Mouse (Mus musculus) liver, embryonic 13.5 days (tissue): ENCODE results near the gene Dhx33. TPM values are rescaled to one million over a fixed set of nuclear protein-coding genes. Genes with fewer than 3 reads are reported as not detected.
A peak's percentile ranks its signal among the peaks of the same experiment; 100 is the strongest.

Source experiments
- ATAC-seq: fragments of 200-750 bp; cut with Nextera tagmentation; 2 replicates; pipeline ENCODE4 v1.8.0; 2017; ENCODE audit warnings: low read depth, mild to moderate bottlenecking, moderate number of reproducible peaks, moderate library complexity
- DNase-seq: peaks from one replicate; pipeline ENCODE4 v3.0.0; 2022
- H3K27ac ChIP-seq: fragments of 300-500 bp; sonication (generic); 2 replicates; pipeline ENCODE4 v1.5.1; 2015; ENCODE audit warnings: moderate library complexity, mild to moderate bottlenecking, inconsistent platforms
- H3K27me3 ChIP-seq: fragments of 300-500 bp; sonication (generic); 2 replicates; pipeline ENCODE4 v1.6.1; 2015; ENCODE audit warnings: mild to moderate bottlenecking, inconsistent platforms
- H3K36me3 ChIP-seq: fragments of 300-500 bp; sonication (generic); 2 replicates; pipeline ENCODE4 v1.6.1; 2015; ENCODE audit warnings: mild to moderate bottlenecking, inconsistent platforms
- H3K4me1 ChIP-seq: fragments of 300-500 bp; sonication (generic); replicated peaks from 2 replicates; pipeline ENCODE4 v1.6.1; 2015; ENCODE audit warnings: inconsistent platforms
- H3K4me2 ChIP-seq: fragments of 300-500 bp; sonication (generic); 2 replicates; pipeline ENCODE4 v1.6.1; 2015; ENCODE audit warnings: inconsistent platforms, mild to moderate bottlenecking, moderate library complexity
- H3K4me3 ChIP-seq: fragments of 300-500 bp; sonication (generic); replicated peaks from 2 replicates; pipeline ENCODE4 v1.5.1; 2015; ENCODE audit warnings: mild to moderate bottlenecking, inconsistent platforms
- H3K9ac ChIP-seq: fragments of 300-500 bp; sonication (generic); 2 replicates; pipeline ENCODE4 v1.6.1; 2015; ENCODE audit warnings: mild to moderate bottlenecking, inconsistent platforms
- H3K9me3 ChIP-seq: fragments of 300-500 bp; sonication (generic); replicated peaks from 2 replicates; pipeline ENCODE4 v1.6.1; 2016; ENCODE audit warnings: inconsistent platforms
- WGBS: fragments of 180-500 bp; shearing (Covaris S2); methylation state at CpG from one replicate; pipeline ENCODE4 v1.1.7; 2015; ENCODE audit not compliant: insufficient replicate concordance; 5-methylcytosine and 5-hydroxymethylcytosine counted together
- polyA plus RNA-seq: library from polyadenylated mRNA; unstranded; fragments of >200 nt; fragmentation: Nextera tagmentation; extraction: Ambion mirVana; gene quantifications from 2 replicates; pipeline ENCODE4 v1.2.1, GENCODE M21; 2015

Gene Dhx33
- polyA plus RNA-seq, 1 experiment from 2014 or later, result 7.5 TPM

GRCm38 (mm10) chr11:71018416-71019200 is 14.4 kb upstream of the Dhx33 start:
- no peak for DNase-seq
- Histone ChIP-seq H3K4me2 (peak overlapping the region; percentile 82), H3K27ac (peak overlapping the region; percentile 76), H3K27me3 (no peaks in the 10 kb centered on the region), H3K4me1 (peaks cover 53% of the 10 kb centered on the region), H3K4me3 (peak overlapping the region; percentile 82), H3K36me3 (peaks cover 30% of the 10 kb centered on the region), H3K9ac (peak overlapping the region; percentile 85), H3K9me3 (no peaks in the 10 kb centered on the region)
- 5% methylated on average over 28 of the region's 28 CpGs for WGBS
- peak; percentile 9 for ATAC-seq

GRCm38 (mm10) chr11:71017051-71017450 is 12.8 kb upstream of the Dhx33 start:
- no peaks in the 10 kb centered on the region for H3K9me3 ChIP-seq
- no peaks in the 10 kb centered on the region for H3K27me3 ChIP-seq
- no peak for DNase-seq
- H3K36me3 ChIP-seq, result peaks cover 28% of the 10 kb centered on the region
- H3K27ac ChIP-seq, result no peak overlapping the region
- H3K4me3 ChIP-seq, result no peak overlapping the region
- 78% methylated on average over 1 of the region's 1 CpGs for WGBS
- no peak for ATAC-seq
- no peak overlapping the region for H3K4me2 ChIP-seq
- no peak overlapping the region for H3K9ac ChIP-seq
- peaks cover 41% of the 10 kb centered on the region for H3K4me1 ChIP-seq

GRCm38 (mm10) chr11:71012743-71013142 is 8.5 kb upstream of the Dhx33 start:
- Histone ChIP-seq H3K36me3 (peaks cover 58% of the 10 kb centered on the region), H3K9me3 (no peaks in the 10 kb centered on the region), H3K4me1 (peaks cover 18% of the 10 kb centered on the region), H3K27ac (peak overlapping the region; percentile 64; the same call in 1 of the 2 replicates), H3K9ac (no peak overlapping the region), H3K4me2 (no peak overlapping the region), H3K27me3 (no peaks in the 10 kb centered on the region), H3K4me3 (no peak overlapping the region)
- ATAC-seq, result peak; percentile 84
- 76% methylated on average over 7 of the region's 7 CpGs for WGBS
- no peak for DNase-seq

GRCm38 (mm10) chr11:71008321-71008720 is 4.1 kb upstream of the Dhx33 start:
- DNase-seq, result no peak
- H3K4me2 ChIP-seq, result no peak overlapping the region
- no peak for ATAC-seq
- no peaks in the 10 kb centered on the region for H3K27me3 ChIP-seq
- H3K4me3 ChIP-seq, result no peak overlapping the region
- no peaks in the 10 kb centered on the region for H3K9me3 ChIP-seq
- peaks cover 12% of the 10 kb centered on the region for H3K4me1 ChIP-seq
- H3K36me3 ChIP-seq, result peaks cover 53% of the 10 kb centered on the region
- H3K27ac ChIP-seq, result no peak overlapping the region
- WGBS, result 68% methylated on average over 3 of the region's 3 CpGs
- H3K9ac ChIP-seq, result no peak overlapping the region

- 81% methylated on average over 7 of the region's 7 CpGs for WGBS
- Histone ChIP-seq H3K9ac (no peak overlapping the region), H3K27me3 (no peaks in the 10 kb centered on the region), H3K4me1 (peaks cover 17% of the 10 kb centered on the region), H3K4me3 (no peak overlapping the region), H3K36me3 (peaks cover 51% of the 10 kb centered on the region), H3K9me3 (no peaks in the 10 kb centered on the region), H3K27ac (no peak overlapping the region), H3K4me2 (no peak overlapping the region)
- DNase-seq, result no peak
- ATAC-seq, result no peak
These were observed 3.6 kb upstream of the Dhx33 start for GRCm38 (mm10) chr11:71007831-71008230.

GRCm38 (mm10) chr11:71007026-71007425 is 2.8 kb upstream of the Dhx33 start:
- DNase-seq (no peak), ATAC-seq (no peak)
- Histone ChIP-seq H3K27ac (no peak overlapping the region), H3K36me3 (peaks cover 44% of the 10 kb centered on the region), H3K4me2 (no peak overlapping the region), H3K4me3 (no peak overlapping the region), H3K9ac (no peak overlapping the region), H3K9me3 (no peaks in the 10 kb centered on the region), H3K27me3 (no peaks in the 10 kb centered on the region), H3K4me1 (peaks cover 25% of the 10 kb centered on the region)
- 78% methylated on average over 6 of the region's 6 CpGs for WGBS

- H3K4me1 ChIP-seq, result peaks cover 31% of the 10 kb centered on the region
- H3K27me3 ChIP-seq, result no peaks in the 10 kb centered on the region
- no peaks in the 10 kb centered on the region for H3K9me3 ChIP-seq
- 53% methylated on average over 5 of the region's 5 CpGs for WGBS
- H3K9ac ChIP-seq, result peak overlapping the region; percentile 53; the same call in 1 of the 2 replicates
- H3K27ac ChIP-seq, result peak overlapping the region; percentile 41
- H3K4me3 ChIP-seq, result peak overlapping the region; percentile 96
- no peak for ATAC-seq
- no peak for DNase-seq
- peaks cover 25% of the 10 kb centered on the region for H3K36me3 ChIP-seq
- peak overlapping the region; percentile 90 for H3K4me2 ChIP-seq
These were observed 809 bp upstream of the Dhx33 start for GRCm38 (mm10) chr11:71005046-71005445.

GRCm38 (mm10) chr11:71003611-71004315 is 474 bp downstream of the Dhx33 start:
- Histone ChIP-seq H3K27me3 (no peaks in the 10 kb centered on the region), H3K4me2 (peak overlapping the region; percentile 90), H3K4me3 (peak overlapping the region; percentile 96), H3K4me1 (peaks cover 27% of the 10 kb centered on the region), H3K9me3 (no peaks in the 10 kb centered on the region), H3K27ac (peak overlapping the region; percentile 77), H3K9ac (peak overlapping the region; percentile 86), H3K36me3 (peaks cover 26% of the 10 kb centered on the region)
- under 1% methylated on average over 49 of the region's 49 CpGs for WGBS
- DNase-seq (no peak), ATAC-seq (peak; percentile 79)

- no peak overlapping the region for H3K27ac ChIP-seq
- no peak overlapping the region for H3K4me3 ChIP-seq
- DNase-seq (no peak), ATAC-seq (no peak)
- WGBS, result 81% methylated on average over 4 of the region's 4 CpGs
- peaks cover 36% of the 10 kb centered on the region for H3K36me3 ChIP-seq
- peaks cover 27% of the 10 kb centered on the region for H3K4me1 ChIP-seq
- no peak overlapping the region for H3K9ac ChIP-seq
- H3K27me3 ChIP-seq, result no peaks in the 10 kb centered on the region
- H3K4me2 ChIP-seq, result no peak overlapping the region
- H3K9me3 ChIP-seq, result no peaks in the 10 kb centered on the region
These were observed 3.1 kb downstream of the Dhx33 start for GRCm38 (mm10) chr11:71001167-71001566.

- Histone ChIP-seq H3K4me2 (peak within 1 kb of the TSS; percentile 95), H3K9me3 (no peaks in the 10 kb centered on the region), H3K27me3 (no peaks in the 10 kb centered on the region), H3K27ac (peak within 1 kb of the TSS; percentile 72), H3K36me3 (peaks cover 69% of the 10 kb centered on the region), H3K4me1 (peaks cover 40% of the 10 kb centered on the region), H3K9ac (peak within 1 kb of the TSS; percentile 88), H3K4me3 (peak within 1 kb of the TSS; percentile 95)
- DNase-seq, result peak; percentile 91
- WGBS, result under 1% methylated on average over 54 of the region's 64 CpGs
- ATAC-seq, result peak; percentile 94
These were observed 21.5 kb downstream of the Dhx33 start, which contains the start of gene C1qbp for GRCm38 (mm10) chr11:70982557-70983228. C1qbp (minus strand) TSS chr11:70983026.

GRCm38 (mm10) chr11:70982030-70982429 is 22.2 kb downstream of the Dhx33 start:
- Histone ChIP-seq H3K4me1 (peaks cover 40% of the 10 kb centered on the region), H3K4me3 (peak overlapping the region; percentile 95), H3K36me3 (peaks cover 69% of the 10 kb centered on the region), H3K9ac (peak overlapping the region; percentile 88), H3K27me3 (no peaks in the 10 kb centered on the region), H3K27ac (peak overlapping the region; percentile 55; the same call in 1 of the 2 replicates), H3K9me3 (no peaks in the 10 kb centered on the region), H3K4me2 (peak overlapping the region; percentile 95)
- 2% methylated on average over 12 of the region's 12 CpGs for WGBS
- DNase-seq (no peak), ATAC-seq (no peak)
